Mouse (Mus musculus): ENCODE data around the gene Fnbp1. TPM values are rescaled to one million over a fixed set of nuclear protein-coding genes. Genes with fewer than 3 reads are reported as not detected.
"Not testable (repeated sequence)": the region's sequence is repeated elsewhere in the genome, so short reads cannot be mapped to it uniquely, and the experiment has no call there.

Gene Fnbp1
- total RNA-seq (2021), result 10 to 100 TPM; 16.5 to 21.1 TPM
- long read RNA-seq, experiment 1, partial matches to known transcripts, result 0 of 4 reads
- long read RNA-seq, experiment 1, other reads (novel, unspliced or antisense), result 4 of 4 reads
- long read RNA-seq, experiment 2, partial matches to known transcripts, result 0 of 1 reads
- long read RNA-seq, experiment 2, other reads (novel, unspliced or antisense), result 1 of 1 reads

DNA sequence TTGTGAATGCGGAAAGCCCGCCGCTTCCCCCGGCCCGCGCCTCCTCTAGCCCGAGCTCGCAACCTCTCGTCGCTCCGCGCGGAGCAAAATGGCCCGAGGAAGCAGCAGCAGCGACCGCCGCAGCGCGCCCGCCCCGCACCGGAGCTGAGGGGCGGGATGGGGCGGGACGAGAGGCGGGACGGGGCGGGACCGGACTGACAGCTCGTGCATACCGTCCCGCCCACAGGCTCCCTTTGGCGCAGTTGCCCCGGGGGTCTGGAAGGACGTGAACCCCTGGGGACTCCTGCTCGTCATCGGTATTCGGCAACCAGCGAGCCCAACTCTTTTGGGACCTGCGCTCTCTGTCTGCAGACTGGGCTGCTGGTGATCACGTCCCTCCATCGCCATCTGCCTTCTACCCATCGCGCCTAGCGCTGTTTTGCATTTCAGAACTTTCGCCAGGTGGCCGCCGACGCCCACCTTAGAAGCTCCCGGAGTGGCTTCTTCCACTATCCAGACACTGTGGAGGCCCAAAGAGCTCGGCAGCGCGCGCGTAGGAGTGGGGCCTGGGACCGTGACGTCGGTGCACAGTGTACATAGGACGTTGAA lies at the start of gene Fnbp1:
TSS of gene Fnbp1 (minus strand) at position 142 of the 588 bp plus-strand sequence.
- peak; percentile 88 for DNase-seq
- intact Hi-C loops (cut with DNase I; ENCODE audit: low total_unique reads), result no loop called here

DNA sequence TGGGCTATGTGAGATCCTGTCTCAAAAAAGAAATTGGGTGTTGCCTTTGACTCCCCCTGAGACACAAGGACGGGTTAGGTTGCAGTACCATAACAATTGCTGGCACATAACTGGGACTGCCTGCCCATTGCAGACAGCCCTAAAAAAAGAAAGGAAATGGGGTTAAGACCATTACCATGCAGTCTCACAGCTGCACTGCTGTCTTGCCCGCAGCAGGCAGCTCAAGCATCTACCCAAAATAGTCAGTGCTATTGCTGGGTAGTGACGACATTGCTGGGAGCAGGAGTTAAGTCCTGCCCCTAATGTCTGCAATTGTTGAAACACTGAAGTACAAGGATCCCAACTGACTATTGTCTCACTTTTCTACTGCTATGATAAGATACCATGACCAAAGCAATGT lies 47.8 kb upstream of the Fnbp1 start:
- DNase-seq, result no peak
- intact Hi-C loops (cut with DNase I; ENCODE audit: low total_unique reads), result loop anchor here (5.0 kb wide), 1 partner anchor 193 kb away; no protein-coding TSS in a partner anchor

DNA sequence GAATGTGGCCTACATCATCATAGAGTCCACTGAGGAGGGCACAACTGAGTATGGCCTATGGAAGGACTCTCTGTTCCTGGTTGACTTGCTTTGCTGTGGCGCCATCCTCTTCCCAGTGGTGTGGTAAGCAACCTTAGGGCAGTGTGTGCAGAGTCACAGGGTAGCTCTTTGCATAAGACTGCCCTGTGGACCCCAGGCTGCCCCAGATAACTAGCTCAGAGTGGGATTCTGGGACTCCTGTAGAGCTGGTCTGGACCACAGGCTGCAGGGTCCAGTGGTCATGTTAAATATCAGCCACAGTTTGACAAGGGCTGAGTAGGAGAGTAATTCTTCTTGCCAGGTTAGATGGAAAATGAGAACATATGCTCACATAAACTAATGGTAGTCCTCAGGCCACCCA lies 46.9 kb upstream of the Fnbp1 start:
- intact Hi-C loops (cut with DNase I; ENCODE audit: low total_unique reads), result no loop called here
- no peak for DNase-seq

DNA sequence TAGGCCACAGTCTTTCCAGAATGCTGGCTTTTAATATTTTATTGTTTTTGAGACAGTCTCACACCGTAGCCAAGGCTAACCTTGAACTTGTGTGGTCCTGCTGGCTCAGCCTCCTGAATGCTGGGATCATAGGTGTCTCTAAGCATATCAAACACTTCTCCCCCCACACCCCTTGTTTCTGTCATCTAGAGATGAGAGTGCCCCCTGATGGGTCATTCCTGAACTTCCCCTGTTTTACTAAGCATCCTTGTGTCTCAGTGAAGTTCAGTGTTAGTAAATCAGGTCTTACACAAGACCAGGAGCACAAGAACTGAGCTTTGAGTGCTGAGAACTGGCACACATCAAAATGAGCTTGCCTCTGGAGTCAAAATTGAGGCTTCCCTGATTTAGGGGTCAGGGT lies 42.0 kb upstream of the Fnbp1 start:
- DNase-seq, result no peak
- intact Hi-C loops (cut with DNase I; ENCODE audit: low total_unique reads), result no loop called here

DNA sequence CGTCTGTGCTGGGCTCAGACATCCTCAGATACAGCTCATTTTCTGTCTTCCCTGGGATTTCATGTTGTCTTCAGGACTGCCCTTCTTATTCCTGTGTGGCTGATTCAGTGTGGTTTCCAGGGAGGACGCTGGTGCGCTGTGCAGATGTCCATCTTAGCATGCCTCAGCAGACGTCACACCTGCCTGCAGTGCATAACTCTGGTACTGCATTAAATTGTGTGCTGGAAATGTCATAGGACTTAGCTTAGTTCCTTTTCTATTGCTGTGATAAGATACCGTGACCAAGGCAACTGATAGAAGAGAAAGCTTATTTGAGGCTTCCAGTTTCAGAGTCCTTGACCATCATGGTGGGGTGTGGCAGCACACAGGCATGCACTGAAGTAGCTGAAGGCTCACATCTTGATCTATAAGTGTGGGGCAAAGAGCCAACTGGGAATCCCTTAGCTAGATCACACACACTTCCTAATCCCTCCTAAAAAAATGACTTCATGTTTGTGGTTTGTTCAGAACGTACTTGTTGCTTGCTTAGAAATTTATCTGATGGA lies 41.0 kb upstream of the Fnbp1 start:
- intact Hi-C loops (cut with DNase I; ENCODE audit: low total_unique reads), result no loop called here
- DNase-seq, result no peak

DNA sequence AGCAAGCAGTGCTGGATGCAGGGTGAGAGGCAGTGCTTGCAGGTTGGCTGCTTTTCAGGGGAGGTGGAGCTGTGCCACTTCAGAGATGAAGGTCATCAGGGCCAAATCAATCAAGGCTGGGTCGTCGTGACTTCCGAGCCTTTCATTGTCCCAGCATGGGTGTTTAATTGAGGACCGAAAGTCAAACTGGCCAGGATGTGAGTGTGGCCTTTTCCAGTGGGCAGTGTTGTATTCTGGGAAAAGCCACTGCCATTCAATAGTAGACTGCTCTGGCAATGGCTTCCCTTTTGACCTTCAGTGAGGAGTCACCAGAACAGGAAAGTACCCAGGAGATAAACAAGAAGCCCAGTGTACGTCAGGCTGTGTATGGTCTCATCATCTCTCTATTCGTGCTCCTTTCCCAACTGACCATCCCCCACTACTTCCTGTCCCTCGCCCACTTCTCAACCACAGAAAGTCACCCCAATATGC lies 38.3 kb upstream of the Fnbp1 start:
- intact Hi-C loops (cut with DNase I; ENCODE audit: low total_unique reads), result no loop called here

DNA sequence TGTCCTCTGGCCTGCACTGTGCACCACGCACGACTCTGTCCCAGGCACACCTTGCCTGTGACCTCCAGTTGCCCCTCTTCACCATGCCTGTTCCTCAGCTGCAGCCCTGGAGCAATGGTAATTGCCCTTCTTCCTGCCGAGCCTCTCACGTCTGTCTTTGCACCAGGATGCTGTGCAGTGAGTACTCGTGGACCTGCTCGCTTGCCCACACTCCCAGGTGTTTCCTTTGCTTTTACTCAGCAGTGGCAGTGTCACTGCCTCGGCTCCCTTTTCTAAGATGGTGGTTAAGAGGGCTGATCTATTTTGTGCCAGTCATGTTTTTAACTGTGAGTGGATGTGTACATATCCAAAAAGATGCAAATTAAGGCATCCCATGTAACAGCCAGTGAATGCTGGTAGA lies 37.7 kb upstream of the Fnbp1 start:
- intact Hi-C loops (cut with DNase I; ENCODE audit: low total_unique reads), result no loop called here
- no peak for DNase-seq

More for the DNA sequence above, 38.3 kb upstream of the Fnbp1 start:
- no peak for DNase-seq

DNA sequence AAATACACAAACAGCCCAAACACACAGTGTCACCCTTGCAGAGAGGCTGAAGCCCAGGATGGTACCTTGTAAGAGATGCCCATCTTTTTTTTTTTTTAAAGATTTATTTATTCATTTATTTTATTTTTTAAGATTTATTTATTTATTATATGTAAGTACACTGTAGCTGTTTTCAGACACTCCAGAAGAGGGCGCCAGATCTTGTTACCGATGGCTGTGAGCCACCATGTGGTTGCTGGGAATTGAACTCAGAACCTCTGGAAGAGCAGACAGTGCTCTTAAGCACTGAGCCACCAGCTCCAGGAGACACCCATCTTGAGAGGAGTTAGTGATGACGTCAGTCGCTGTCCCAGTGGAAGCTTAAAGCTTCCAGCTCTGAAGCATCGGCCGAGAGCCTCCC lies 36.8 kb upstream of the Fnbp1 start:
- intact Hi-C loops (cut with DNase I; ENCODE audit: low total_unique reads); DNase-seq: not testable (repeated sequence)

DNA sequence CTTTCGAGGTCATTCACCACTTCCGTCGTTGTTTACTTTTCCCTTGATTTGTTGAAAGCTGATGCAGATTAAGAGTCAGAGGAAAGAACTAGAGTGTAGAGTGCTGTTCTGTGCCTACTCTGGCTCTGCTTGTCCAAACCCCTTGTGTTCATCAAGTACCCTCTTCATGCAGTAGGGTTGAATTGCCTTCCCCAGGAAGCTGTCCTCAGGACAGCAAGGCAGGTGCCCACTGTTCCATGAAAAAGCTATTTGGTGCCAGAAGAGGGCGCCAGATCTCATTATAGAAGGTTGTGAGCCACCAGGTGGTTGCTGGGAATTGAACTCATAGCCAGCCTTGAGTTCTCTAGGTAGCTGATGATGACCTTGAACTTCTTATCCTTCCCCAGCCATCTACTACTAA lies 31.5 kb upstream of the Fnbp1 start:
- intact Hi-C loops (cut with DNase I; ENCODE audit: low total_unique reads), result no loop called here
- no peak for DNase-seq

DNA sequence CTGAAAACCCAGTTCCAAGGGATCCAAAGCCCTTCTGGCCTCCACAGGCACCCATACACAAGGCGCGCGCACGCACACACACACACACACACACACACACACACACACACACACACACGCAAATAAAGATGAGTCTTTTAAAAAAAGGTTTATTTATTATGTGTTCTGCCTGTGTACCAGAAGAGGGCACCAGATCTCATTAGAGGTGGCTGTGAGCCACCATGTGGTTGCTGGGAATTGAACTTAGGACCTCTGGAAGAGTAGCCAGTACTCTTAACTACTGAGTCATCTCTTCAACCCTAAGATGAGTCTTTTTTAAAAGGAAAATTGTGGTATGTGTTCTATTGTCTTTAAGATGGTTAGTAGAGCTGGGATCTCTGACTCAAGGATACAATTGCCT lies 30.7 kb upstream of the Fnbp1 start:
- no peak for DNase-seq
- intact Hi-C loops (cut with DNase I; ENCODE audit: low total_unique reads), result no loop called here

DNA sequence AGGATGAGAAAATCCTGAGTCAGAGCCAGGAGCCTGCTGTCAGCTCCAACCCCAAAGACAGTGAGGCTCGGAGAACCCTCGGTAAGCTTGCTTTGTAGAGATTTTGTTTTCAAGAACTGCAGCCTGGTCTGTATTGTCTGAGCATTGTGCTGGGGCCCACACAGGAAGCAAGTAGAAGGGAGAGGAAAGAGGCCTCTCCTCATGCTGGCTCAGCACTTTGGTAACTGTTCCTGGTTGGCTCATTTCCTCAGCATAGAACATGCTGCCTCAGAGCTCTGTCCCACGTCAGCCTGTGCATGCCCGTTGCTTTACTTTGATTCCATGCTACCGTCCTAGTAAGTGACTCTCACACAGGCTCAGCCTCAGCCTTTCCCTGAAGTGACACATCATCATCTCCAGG lies 30.2 kb upstream of the Fnbp1 start:
- DNase-seq, result no peak
- intact Hi-C loops (cut with DNase I; ENCODE audit: low total_unique reads), result no loop called here

DNA sequence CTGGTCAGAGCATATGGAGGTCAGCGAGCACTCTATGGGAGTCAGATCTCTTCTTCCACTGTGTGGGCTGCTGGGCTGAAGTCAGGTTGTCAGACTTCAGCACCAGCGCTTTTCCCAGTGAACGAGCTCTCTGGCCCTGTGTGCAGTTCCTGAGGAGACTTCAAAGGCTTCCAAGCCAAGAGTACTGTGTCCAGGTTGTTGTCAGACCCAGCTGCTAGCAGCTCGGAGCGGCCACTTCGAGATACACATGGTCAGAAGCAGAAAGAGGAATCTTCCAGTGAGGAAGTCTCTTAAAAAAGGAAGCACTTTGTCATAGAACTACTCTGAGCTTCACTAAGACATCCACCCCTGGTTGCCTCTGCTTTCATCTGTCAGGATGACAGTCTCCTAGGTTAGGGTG lies 28.4 kb upstream of the Fnbp1 start:
- DNase-seq, result no peak
- intact Hi-C loops (cut with DNase I; ENCODE audit: low total_unique reads), result no loop called here

DNA sequence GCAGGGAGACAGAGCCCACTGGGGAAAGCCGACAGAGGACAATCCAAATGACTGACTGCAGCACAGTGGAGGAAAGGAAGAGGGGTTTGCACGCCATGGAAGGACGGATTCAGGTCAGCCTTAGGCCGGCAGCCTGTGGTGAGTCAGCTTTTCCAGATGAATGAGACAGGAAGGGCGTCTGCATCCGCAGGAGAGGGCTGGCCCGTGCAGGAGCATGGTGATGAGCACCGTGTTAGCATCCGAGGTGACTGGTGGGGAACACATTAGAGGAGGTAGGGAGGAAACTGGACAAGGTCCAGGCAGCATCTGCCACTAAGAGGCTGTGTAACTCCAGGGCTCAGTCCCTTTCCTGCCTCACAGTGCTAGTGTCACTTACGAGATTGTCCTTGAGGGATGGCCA lies 27.2 kb upstream of the Fnbp1 start:
- intact Hi-C loops (cut with DNase I; ENCODE audit: low total_unique reads), result no loop called here
- peak; percentile 14 for DNase-seq

DNA sequence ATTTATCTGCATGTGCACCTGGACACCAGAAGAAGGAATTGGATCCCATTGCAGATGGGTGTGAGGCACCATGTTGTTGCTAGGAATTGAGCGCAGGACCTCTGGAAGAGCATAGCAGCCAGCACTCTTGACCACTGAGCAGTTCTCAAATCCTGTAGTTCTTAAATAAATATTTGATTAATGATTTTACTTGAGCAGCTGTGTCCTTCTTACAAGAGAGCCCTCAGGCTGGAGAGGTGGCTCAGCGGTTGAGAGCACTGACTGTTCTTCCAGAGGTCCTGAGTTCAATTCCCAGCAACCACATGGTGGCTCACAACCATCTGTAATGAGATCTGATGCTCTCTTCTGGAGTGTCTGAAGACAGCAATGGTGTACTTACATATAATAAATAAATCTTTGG lies 25.8 kb upstream of the Fnbp1 start:
- intact Hi-C loops (cut with DNase I; ENCODE audit: low total_unique reads); DNase-seq: not testable (repeated sequence)

DNA sequence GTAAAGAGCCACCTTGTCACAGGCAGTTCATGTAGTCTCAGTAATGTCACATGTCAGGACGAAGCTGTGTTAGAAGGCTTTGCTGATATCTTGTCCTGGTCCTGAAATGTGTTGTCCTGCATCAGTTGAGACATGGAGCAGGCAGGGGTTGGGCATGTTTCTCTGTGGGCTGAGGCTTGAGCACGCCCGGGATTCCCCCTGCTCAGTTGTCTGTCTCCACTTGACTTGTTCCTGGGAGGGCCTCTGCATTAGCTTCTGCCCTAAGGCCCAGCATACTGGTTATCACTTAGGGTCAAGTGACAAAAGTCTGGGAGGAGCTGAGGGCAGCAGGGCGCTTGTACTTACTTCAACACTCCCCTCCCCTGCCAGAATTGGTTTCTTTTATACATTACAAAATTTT lies 23.7 kb upstream of the Fnbp1 start:
- intact Hi-C loops (cut with DNase I; ENCODE audit: low total_unique reads), result no loop called here
- DNase-seq, result no peak

DNA sequence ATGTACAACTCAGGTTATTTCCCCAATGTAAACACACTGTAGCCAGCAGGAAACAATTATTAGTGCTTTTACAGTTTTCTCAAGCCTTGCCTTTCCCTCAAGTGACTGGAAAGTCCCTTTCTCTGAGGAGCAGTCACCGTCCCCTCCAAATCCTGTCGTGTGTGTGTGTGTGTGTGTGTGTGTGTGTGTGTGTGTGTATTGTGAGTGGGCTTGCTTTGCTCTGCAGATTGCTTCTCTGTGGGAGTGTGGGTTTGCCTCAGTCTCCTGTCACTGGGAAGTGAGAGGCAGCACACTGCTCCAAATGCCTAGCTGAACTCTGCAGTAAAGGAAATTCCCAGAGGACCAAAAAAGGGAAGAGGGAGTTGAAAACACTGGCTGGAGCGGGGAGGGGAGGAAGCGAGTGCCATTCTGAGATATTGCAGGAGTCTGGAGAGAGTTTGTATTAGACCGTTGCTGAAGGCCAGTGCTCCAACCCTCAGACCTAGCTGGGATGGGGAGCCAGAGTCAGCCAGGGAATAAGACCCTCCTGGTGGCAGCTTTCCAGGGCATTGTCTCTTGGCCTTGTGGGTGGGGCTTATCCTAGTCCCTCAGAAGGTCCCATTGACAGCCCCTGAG lies 23.1 kb upstream of the Fnbp1 start:
- intact Hi-C loops (cut with DNase I; ENCODE audit: low total_unique reads), result no loop called here
- DNase-seq, result peak; percentile 22

DNA sequence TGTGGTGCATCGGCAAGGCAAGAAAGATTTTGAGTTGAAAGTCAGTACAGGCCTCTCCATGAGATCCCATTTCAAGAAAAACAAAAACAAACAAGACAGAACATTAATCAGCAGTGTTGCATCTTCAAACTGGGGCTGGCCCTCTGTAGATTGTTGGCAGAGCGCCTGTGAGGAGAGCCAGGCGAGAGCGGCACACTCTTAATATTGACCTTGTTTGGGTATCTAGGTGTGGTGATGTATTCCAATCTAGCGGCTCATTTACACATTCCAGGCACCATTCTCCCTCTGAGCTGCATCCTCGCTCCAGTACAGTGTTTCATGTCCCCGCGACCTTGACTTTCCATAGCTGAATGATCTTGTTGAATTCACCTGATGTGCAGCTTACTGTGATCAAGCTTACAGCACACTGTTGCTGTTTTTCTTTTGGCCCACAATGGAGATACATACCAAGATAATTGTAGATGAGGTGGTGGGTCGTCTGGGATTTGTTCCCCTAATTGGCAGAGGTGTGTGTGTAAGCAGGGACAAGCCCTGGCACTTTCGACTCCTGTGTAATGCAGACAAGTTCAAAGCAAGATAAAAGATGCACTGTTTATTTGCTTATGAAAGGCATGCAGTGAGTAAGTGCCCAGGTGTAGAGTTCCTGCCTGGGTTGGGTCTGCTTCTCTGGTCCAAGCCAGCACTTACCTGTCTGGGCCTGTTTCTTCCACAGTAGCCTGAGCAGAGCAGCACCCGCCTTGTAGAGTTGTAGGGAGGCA lies 21.7 kb upstream of the Fnbp1 start:
- DNase-seq, result no peak
- intact Hi-C loops (cut with DNase I; ENCODE audit: low total_unique reads), result no loop called here

DNA sequence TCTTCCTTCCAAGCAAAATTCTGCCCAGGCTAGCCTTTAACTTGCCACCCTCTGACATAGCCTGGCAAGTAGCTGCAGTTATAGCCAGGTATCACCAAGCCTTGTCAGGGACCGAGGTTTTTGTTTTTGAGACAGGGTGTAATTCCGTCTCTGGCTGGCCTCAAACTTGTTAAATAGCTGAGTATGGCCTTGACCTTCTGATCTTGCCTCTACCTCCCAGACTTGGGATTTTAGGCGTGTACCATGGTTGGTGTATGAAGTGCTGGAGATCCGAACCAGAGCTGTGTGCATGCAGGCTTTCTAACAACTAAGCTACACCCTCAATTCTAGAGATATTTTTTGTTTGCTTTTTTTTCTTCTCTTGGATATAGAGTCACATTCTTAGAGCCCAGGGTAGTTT lies 19.8 kb upstream of the Fnbp1 start:
- intact Hi-C loops (cut with DNase I; ENCODE audit: low total_unique reads), result no loop called here
- no peak for DNase-seq

DNA sequence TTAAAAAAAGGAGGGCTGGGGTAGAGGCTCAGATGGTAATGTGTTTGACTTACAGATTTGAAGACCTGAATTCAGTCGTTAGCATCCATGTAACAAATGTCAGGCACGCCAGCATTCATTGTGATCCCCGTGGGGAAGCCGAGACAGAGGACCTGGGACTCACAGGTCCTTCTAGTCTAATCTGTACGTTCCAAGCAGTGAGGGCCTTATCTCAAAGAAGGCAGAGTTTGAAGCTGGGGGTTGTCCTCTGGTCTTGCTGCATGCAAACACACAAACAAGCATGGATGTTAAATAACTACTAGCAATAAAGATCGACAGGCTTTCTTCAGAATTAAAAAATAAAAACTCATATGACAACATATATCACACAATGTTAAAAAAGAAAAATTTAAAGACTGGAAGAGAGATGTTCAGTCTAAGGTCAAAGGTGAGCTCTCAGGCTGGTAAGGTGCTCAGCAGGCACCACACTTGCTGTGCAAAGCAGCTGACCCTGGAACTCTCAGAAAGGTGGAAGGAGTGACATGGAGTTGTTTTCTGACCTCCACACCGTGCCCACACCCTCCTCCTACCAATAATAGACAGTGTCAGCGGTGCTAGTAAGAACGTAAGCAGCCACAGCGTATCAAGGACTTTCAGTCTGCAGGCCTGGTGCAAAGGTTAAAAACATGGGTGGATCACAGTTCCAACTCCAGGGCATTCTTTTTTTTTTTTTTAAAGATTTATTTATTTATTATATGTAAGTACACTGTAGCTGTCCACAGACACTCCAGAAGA lies 18.5 kb upstream of the Fnbp1 start:
- no peak for DNase-seq
- intact Hi-C loops (cut with DNase I; ENCODE audit: low total_unique reads), result no loop called here

DNA sequence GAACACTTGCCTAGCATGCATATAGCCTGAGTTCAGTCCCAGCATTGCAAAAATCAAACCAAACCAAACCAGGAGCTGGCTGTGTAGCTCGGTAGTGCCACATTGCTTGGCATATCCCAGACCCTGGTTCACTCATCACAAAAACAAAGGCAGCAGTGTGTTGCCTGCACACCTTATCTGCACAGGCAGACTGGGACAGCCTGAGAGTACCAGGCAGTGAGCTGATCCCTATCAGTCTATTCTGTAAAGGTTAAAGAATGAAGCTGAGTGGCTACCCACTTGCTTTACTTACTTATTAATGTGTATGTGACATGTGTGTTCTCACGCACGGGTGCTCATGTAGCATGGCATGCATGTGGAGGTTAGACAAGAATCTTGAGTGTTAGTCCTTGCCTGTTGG lies 15.0 kb upstream of the Fnbp1 start:
- DNase-seq, result no peak
- intact Hi-C loops (cut with DNase I; ENCODE audit: low total_unique reads), result no loop called here

Data from gastrocnemius, postnatal 14 days (tissue).